Comparison of ENCODE assay signal across 9 mouse cellular contexts in the genomic region with DNA sequence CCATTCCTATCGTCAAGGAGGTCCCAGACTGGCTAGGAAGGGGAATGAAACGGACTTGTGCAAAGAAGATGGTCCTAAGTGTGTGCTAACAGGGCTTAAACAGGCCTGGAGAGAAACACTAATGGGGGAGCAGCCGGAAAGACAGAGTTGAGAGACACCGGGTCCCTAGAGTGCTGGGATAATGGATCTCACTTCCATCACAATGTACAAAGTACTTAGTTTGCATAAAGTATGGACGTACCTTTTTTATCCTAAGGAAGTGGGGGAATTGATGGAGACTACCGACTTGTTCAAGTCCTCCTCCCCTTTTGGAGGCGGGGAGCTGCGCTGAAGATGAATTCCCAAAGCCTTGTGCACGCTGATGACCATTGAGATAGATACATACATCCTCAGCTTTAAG. TPM values are rescaled to one million over a fixed set of nuclear protein-coding genes. Genes with fewer than 3 reads are reported as not detected.
DNase-seq lines count a peak whose midpoint lies in the region; ATAC-seq and TF ChIP-seq lines count a peak whose summit lies in the region.
"Had no signal": no experiment of that assay in that cellular context is flagged by ENCODE, and none has a peak within 500 bp of the region (broad histone marks: within the 10 kb centered on the region; RNA-seq: fewer than 3 reads in every experiment).

No protein-coding gene starts in this region.

- intact Hi-C loops in left cerebral cortex, adult 2 months (cut with DNase I), result no loop called here
- intact Hi-C loops in left cerebral cortex, postnatal 14 days (cut with DNase I), result no loop called here

- WGBS in forebrain, embryonic 11.5 days, result 12% methylated on average over 9 of the region's 9 CpGs
- WGBS in intestine, postnatal 0 days, result 55% methylated on average over 9 of the region's 9 CpGs
- 17% methylated on average over 9 of the region's 9 CpGs for WGBS in neural tube, embryonic 15.5 days

- H3K9me3 ChIP-seq in forebrain, embryonic 11.5 days (ENCODE audit: control insufficient read depth, low read length), result no peaks in the 10 kb centered on the region
- no peaks in the 10 kb centered on the region for H3K9me3 ChIP-seq in intestine, postnatal 0 days (ENCODE audit: control insufficient read depth)
- H3K9me3 ChIP-seq in neural tube, embryonic 15.5 days (replicated peaks), result no peaks in the 10 kb centered on the region

- H3K4me1 ChIP-seq in forebrain, embryonic 11.5 days (replicated peaks; ENCODE audit: control insufficient read depth, insufficient read depth, low read length), result peaks cover 16% of the 10 kb centered on the region
- H3K4me1 ChIP-seq in intestine, postnatal 0 days (replicated peaks; ENCODE audit: control insufficient read depth, insufficient read depth, low read length), result peaks cover 9% of the 10 kb centered on the region; the same call in 1 of the 2 replicates
- H3K4me1 ChIP-seq in neural tube, embryonic 15.5 days, result peaks cover 28% of the 10 kb centered on the region

- DNase-seq in left cerebral cortex, adult 2 months (ENCODE audit: extremely low spot score in 1 of 2, low spot score in 2 of 2), result no peak
- no peak for DNase-seq in left cerebral cortex, postnatal 14 days (ENCODE audit: low spot score in 2 of 2)
- DNase-seq in forebrain, embryonic 11.5 days (ENCODE audit: low spot score), result no peak
- no peak for DNase-seq in thymus, postnatal 4 days
- DNase-seq in thymus, postnatal 25 days, result no peak

- H3K27ac ChIP-seq in left cerebral cortex, adult 2 months, result peak overlapping the region; percentile 66; the same call in 1 of the 2 replicates
- H3K27ac ChIP-seq in forebrain, embryonic 11.5 days (ENCODE audit: low read depth, low read length), result no peak overlapping the region
- peak overlapping the region; percentile 84; the same call in 1 of the 2 replicates for H3K27ac ChIP-seq in intestine, postnatal 0 days (ENCODE audit: low read depth, low read length)
- 0 out of 2 replicates have a peak overlapping the region, but pooled peaks have one; percentile 81 for H3K27ac ChIP-seq in neural tube, embryonic 15.5 days (replicated peaks)

- peak overlapping the region; percentile 80; the same call in 1 of the 2 replicates for H3K4me3 ChIP-seq in left cerebral cortex, adult 2 months
- H3K4me3 ChIP-seq in forebrain, embryonic 11.5 days (ENCODE audit: low read depth, low read length), result no peak overlapping the region
- H3K4me3 ChIP-seq in intestine, postnatal 0 days (ENCODE audit: low read depth, low read length), result peak overlapping the region; percentile 69
- H3K4me3 ChIP-seq in neural tube, embryonic 15.5 days (replicated peaks), result peak overlapping the region; percentile 71

- H3K9ac ChIP-seq in forebrain, embryonic 11.5 days (ENCODE audit: low read length), result no peak overlapping the region; the same call in 1 of the 2 replicates
- H3K9ac ChIP-seq in intestine, postnatal 0 days (ENCODE audit: low read depth, low read length), result no peak overlapping the region
- H3K9ac ChIP-seq in neural tube, embryonic 15.5 days (replicated peaks), result no peak overlapping the region

- no peaks in the 10 kb centered on the region for H3K36me3 ChIP-seq in forebrain, embryonic 11.5 days (ENCODE audit: control insufficient read depth, insufficient read depth, low read length)
- H3K36me3 ChIP-seq in intestine, postnatal 0 days (ENCODE audit: control insufficient read depth, insufficient read depth), result no peaks in the 10 kb centered on the region
- H3K36me3 ChIP-seq in neural tube, embryonic 15.5 days, result no peaks in the 10 kb centered on the region

- peak overlapping the region; percentile 99 for H3K4me2 ChIP-seq in forebrain, embryonic 11.5 days (ENCODE audit: low read depth, low read length, severe bottlenecking)
- peak overlapping the region; percentile 84 for H3K4me2 ChIP-seq in intestine, postnatal 0 days (replicated peaks; ENCODE audit: low read depth)
- H3K4me2 ChIP-seq in neural tube, embryonic 15.5 days, result peak overlapping the region; percentile 96

- no peak for ATAC-seq in forebrain, embryonic 11.5 days (replicated peaks; ENCODE audit: low FRiP score)
- no peak for ATAC-seq in intestine, postnatal 0 days
- ATAC-seq in neural tube, embryonic 15.5 days (ENCODE audit: low FRiP score), result no peak

- peaks cover 20% of the 10 kb centered on the region for H3K27me3 ChIP-seq in forebrain, embryonic 11.5 days (ENCODE audit: control insufficient read depth, insufficient read depth, low read length)
- H3K27me3 ChIP-seq in intestine, postnatal 0 days (replicated peaks; ENCODE audit: control insufficient read depth, insufficient read depth, low read length), result no peaks in the 10 kb centered on the region
- H3K27me3 ChIP-seq in neural tube, embryonic 15.5 days (replicated peaks), result peaks cover 20% of the 10 kb centered on the region

- no peak for TF ChIP-seq CTCF in left cerebral cortex, adult 2 months (IDR thresholded peaks at IDR 0.05)
- TF ChIP-seq CTCF in intestine, postnatal 0 days (IDR thresholded peaks at IDR 0.05; ENCODE audit: low read depth), result no peak

RNA-seq across cellular contexts. Expression of a gene that starts 1.4 kb away (rescaled TPM):
- total RNA-seq in left cerebral cortex, adult 2 months (2021), result under 1 TPM; 0.32 to 0.51 TPM
- total RNA-seq in left cerebral cortex, postnatal 14 days (2021), result under 1 TPM; 0.20 to 0.32 TPM
- not detected in 2 replicates for polyA plus RNA-seq in forebrain, embryonic 11.5 days (2014; fragmentation: Nextera tagmentation; extraction: Ambion mirVana)
- 0.50 and 0.59 TPM in 2 replicates for polyA plus RNA-seq in intestine, postnatal 0 days (2015; fragmentation: Nextera tagmentation; extraction: Ambion mirVana)
- 0.19 and 0.47 TPM in 2 replicates for polyA plus RNA-seq in neural tube, embryonic 15.5 days (2015; fragmentation: Nextera tagmentation; extraction: Ambion mirVana)
- total RNA-seq: granulocyte monocyte progenitor cell, adult 5-6 weeks; neutrophil, adult 5-6 weeks had no signal

RNA-seq across cellular contexts. Expression of a gene that starts 6.1 kb away (rescaled TPM):
- 10 to 100 TPM; 82.0 to 88.2 TPM for total RNA-seq in left cerebral cortex, adult 2 months (2021)
- 10 to 100 TPM; 54.7 to 67.9 TPM for total RNA-seq in left cerebral cortex, postnatal 14 days (2021)
- 119 and 121 TPM in 2 replicates for polyA plus RNA-seq in forebrain, embryonic 11.5 days (2014; fragmentation: Nextera tagmentation; extraction: Ambion mirVana)
- polyA plus RNA-seq in intestine, postnatal 0 days (2015; fragmentation: Nextera tagmentation; extraction: Ambion mirVana), result 82.9 and 100 TPM in 2 replicates
- polyA plus RNA-seq in neural tube, embryonic 15.5 days (2015; fragmentation: Nextera tagmentation; extraction: Ambion mirVana), result 60.1 and 73.0 TPM in 2 replicates

RNA-seq across cellular contexts. Expression of a gene that starts 40.1 kb away (rescaled TPM):
- 1 to 10 TPM; 5.7 to 6.0 TPM for total RNA-seq in left cerebral cortex, adult 2 months (2021)
- total RNA-seq in left cerebral cortex, postnatal 14 days (2021), result 1 to 10 TPM; 1.8 to 3.1 TPM
- polyA plus RNA-seq in forebrain, embryonic 11.5 days (2014; fragmentation: Nextera tagmentation; extraction: Ambion mirVana), result 0.21 and 0.25 TPM in 2 replicates
- 0.16 and 0.37 TPM in 2 replicates for polyA plus RNA-seq in intestine, postnatal 0 days (2015; fragmentation: Nextera tagmentation; extraction: Ambion mirVana)
- polyA plus RNA-seq in neural tube, embryonic 15.5 days (2015; fragmentation: Nextera tagmentation; extraction: Ambion mirVana), result 2.5 and 3.9 TPM in 2 replicates
- total RNA-seq: granulocyte monocyte progenitor cell, adult 5-6 weeks; neutrophil, adult 5-6 weeks had no signal
